Mouse (Mus musculus): ENCODE data around the gene Srrm3. TPM values are rescaled to one million over a fixed set of nuclear protein-coding genes. Genes with fewer than 3 reads are reported as not detected.
A peak's percentile ranks its signal among the peaks of the same experiment; 100 is the strongest.

The Srrm3 gene
- polyA plus RNA-seq, 2 experiments: 0.01 TPM; not detected in 1

- peaks cover 46% of the 10 kb centered on the region for H3K27me3 ChIP-seq (ENCODE audit: control insufficient read depth, insufficient read depth, low read length)
- H3K4me1 ChIP-seq (replicated peaks; ENCODE audit: control insufficient read depth in 2 of 2, insufficient read depth in 2 of 2, low read length in 1 of 2): no peaks in the 10 kb centered on the region
- no peak for TF ChIP-seq EP300 (IDR thresholded peaks at IDR 0.05; ENCODE audit: low read depth)
- no peak for TF ChIP-seq CTCF (IDR thresholded peaks at IDR 0.05; ENCODE audit: low read depth)
- no peak overlapping the region for H3K27ac ChIP-seq
- H3K4me3 ChIP-seq (ENCODE audit: insufficient read depth in 1 of 2, low read depth in 2 of 2, low read length in 2 of 2): no peak overlapping the region
- DNase-seq (ENCODE audit: low read depth in 3 of 3, low spot score in 3 of 3) (no peak), ATAC-seq (ENCODE audit: insufficient read depth) (no peak)
- WGBS (ENCODE audit: insufficient replicate concordance): 32% methylated on average over 8 of the region's 8 CpGs
- H3K36me3 ChIP-seq (replicated peaks; ENCODE audit: control insufficient read depth, insufficient read depth, low read depth): no peaks in the 10 kb centered on the region
- no peaks in the 10 kb centered on the region for H3K9me3 ChIP-seq (ENCODE audit: control insufficient read depth, low read length)
- H3K9ac ChIP-seq (replicated peaks): no peak overlapping the region
- H3K4me2 ChIP-seq (ENCODE audit: low read depth): no peak overlapping the region
Measured at GRCm38 (mm10) chr5:135866662-135867061, 60.0 kb downstream of the Srrm3 start.

GRCm38 (mm10) chr5:135867637-135868593 is 61.2 kb downstream of the Srrm3 start:
- Histone ChIP-seq H3K4me2 (ENCODE audit: low read depth) (peak overlapping the region; percentile 27), H3K27me3 (ENCODE audit: control insufficient read depth, insufficient read depth, low read length) (peaks cover 47% of the 10 kb centered on the region), H3K9me3 (ENCODE audit: control insufficient read depth, low read length) (no peaks in the 10 kb centered on the region), H3K4me3 (ENCODE audit: insufficient read depth in 1 of 2, low read depth in 2 of 2, low read length in 2 of 2) (peak overlapping the region in 1 of 2 experiments; percentile 34; a peak in 2 of 4 replicates), H3K27ac (no peak overlapping the region), H3K9ac (replicated peaks) (no peak overlapping the region), H3K4me1 (replicated peaks; ENCODE audit: control insufficient read depth in 2 of 2, insufficient read depth in 2 of 2, low read length in 1 of 2) (no peaks in the 10 kb centered on the region), H3K36me3 (replicated peaks; ENCODE audit: control insufficient read depth, insufficient read depth, low read depth) (no peaks in the 10 kb centered on the region)
- TF ChIP-seq CTCF (IDR thresholded peaks at IDR 0.05; ENCODE audit: low read depth) (no peak), EP300 (IDR thresholded peaks at IDR 0.05; ENCODE audit: low read depth) (no peak)
- ATAC-seq (ENCODE audit: insufficient read depth): no peak
- no peak for DNase-seq (ENCODE audit: low read depth in 3 of 3, low spot score in 3 of 3)
- WGBS (ENCODE audit: insufficient replicate concordance): 2% methylated on average over 82 of the region's 89 CpGs

GRCm38 (mm10) chr5:135868653-135869052 is 62.0 kb downstream of the Srrm3 start:
- ATAC-seq (ENCODE audit: insufficient read depth) (no peak), DNase-seq (ENCODE audit: low read depth in 3 of 3, low spot score in 3 of 3) (no peak)
- H3K9ac ChIP-seq (replicated peaks): no peak overlapping the region
- no peak overlapping the region for H3K27ac ChIP-seq
- H3K4me2 ChIP-seq (ENCODE audit: low read depth): no peak overlapping the region
- WGBS (ENCODE audit: insufficient replicate concordance): 6% methylated on average over 27 of the region's 27 CpGs
- TF ChIP-seq EP300 (IDR thresholded peaks at IDR 0.05; ENCODE audit: low read depth) (no peak), CTCF (IDR thresholded peaks at IDR 0.05; ENCODE audit: low read depth) (no peak)
- H3K9me3 ChIP-seq (ENCODE audit: control insufficient read depth, low read length): no peaks in the 10 kb centered on the region
- no peaks in the 10 kb centered on the region for H3K4me1 ChIP-seq (replicated peaks; ENCODE audit: control insufficient read depth in 2 of 2, insufficient read depth in 2 of 2, low read length in 1 of 2)
- H3K4me3 ChIP-seq (ENCODE audit: insufficient read depth in 1 of 2, low read depth in 2 of 2, low read length in 2 of 2): no peak overlapping the region
- peaks cover 50% of the 10 kb centered on the region for H3K27me3 ChIP-seq (ENCODE audit: control insufficient read depth, insufficient read depth, low read length)
- no peaks in the 10 kb centered on the region for H3K36me3 ChIP-seq (replicated peaks; ENCODE audit: control insufficient read depth, insufficient read depth, low read depth)

GRCm38 (mm10) chr5:135869661-135870423 is 63.2 kb downstream of the Srrm3 start:
- H3K36me3 ChIP-seq (replicated peaks; ENCODE audit: control insufficient read depth, insufficient read depth, low read depth): no peaks in the 10 kb centered on the region
- 40% methylated on average over 14 of the region's 14 CpGs for WGBS (ENCODE audit: insufficient replicate concordance)
- no peak overlapping the region for H3K4me3 ChIP-seq (ENCODE audit: insufficient read depth in 1 of 2, low read depth in 2 of 2, low read length in 2 of 2)
- no peak for DNase-seq (ENCODE audit: low read depth in 3 of 3, low spot score in 3 of 3)
- no peak overlapping the region for H3K4me2 ChIP-seq (ENCODE audit: low read depth)
- peaks cover 50% of the 10 kb centered on the region for H3K27me3 ChIP-seq (ENCODE audit: control insufficient read depth, insufficient read depth, low read length)
- TF ChIP-seq CTCF (IDR thresholded peaks at IDR 0.05; ENCODE audit: low read depth): no peak
- no peak for TF ChIP-seq EP300 (IDR thresholded peaks at IDR 0.05; ENCODE audit: low read depth)
- H3K9me3 ChIP-seq (ENCODE audit: control insufficient read depth, low read length): no peaks in the 10 kb centered on the region
- no peak overlapping the region for H3K27ac ChIP-seq
- H3K4me1 ChIP-seq (replicated peaks; ENCODE audit: control insufficient read depth in 2 of 2, insufficient read depth in 2 of 2, low read length in 1 of 2): no peaks in the 10 kb centered on the region
- H3K9ac ChIP-seq (replicated peaks): no peak overlapping the region
- no peak for ATAC-seq (ENCODE audit: insufficient read depth)

GRCm38 (mm10) chr5:135870505-135870904 is 63.8 kb downstream of the Srrm3 start:
- H3K9ac ChIP-seq (replicated peaks): no peak overlapping the region
- no peak overlapping the region for H3K27ac ChIP-seq
- no peaks in the 10 kb centered on the region for H3K4me1 ChIP-seq (replicated peaks; ENCODE audit: control insufficient read depth in 2 of 2, insufficient read depth in 2 of 2, low read length in 1 of 2)
- no peak overlapping the region for H3K4me2 ChIP-seq (ENCODE audit: low read depth)
- H3K27me3 ChIP-seq (ENCODE audit: control insufficient read depth, insufficient read depth, low read length): peaks cover 50% of the 10 kb centered on the region
- WGBS (ENCODE audit: insufficient replicate concordance): 65% methylated on average over 5 of the region's 5 CpGs
- TF ChIP-seq CTCF (IDR thresholded peaks at IDR 0.05; ENCODE audit: low read depth): no peak
- no peak for TF ChIP-seq EP300 (IDR thresholded peaks at IDR 0.05; ENCODE audit: low read depth)
- H3K4me3 ChIP-seq (ENCODE audit: insufficient read depth in 1 of 2, low read depth in 2 of 2, low read length in 2 of 2): no peak overlapping the region
- no peak for ATAC-seq (ENCODE audit: insufficient read depth)
- no peaks in the 10 kb centered on the region for H3K9me3 ChIP-seq (ENCODE audit: control insufficient read depth, low read length)
- no peak for DNase-seq (ENCODE audit: low read depth in 3 of 3, low spot score in 3 of 3)
- no peaks in the 10 kb centered on the region for H3K36me3 ChIP-seq (replicated peaks; ENCODE audit: control insufficient read depth, insufficient read depth, low read depth)
